Mouse (Mus musculus): ENCODE results near the gene Diablo.
"Not testable (repeated sequence)": the region's sequence is repeated elsewhere in the genome, so short reads cannot be mapped to it uniquely, and the experiment has no call there.

GRCm38 (mm10) chr5:123511426-123511825, 12.6 kb downstream of the Diablo start:
- TF ChIP-seq CTCF (IDR thresholded peaks at IDR 0.05; ENCODE audit: low read depth, low read length); POLR2A (IDR thresholded peaks at IDR 0.05; ENCODE audit: extremely low read depth, insufficient read depth, low read length): not testable (repeated sequence)

Data from liver, adult 2 months (tissue).